Mouse (Mus musculus) ovary, postnatal 36 days (tissue): ENCODE data around the gene Gpd1.
"Not testable (repeated sequence)": the region's sequence is repeated elsewhere in the genome, so short reads cannot be mapped to it uniquely, and the experiment has no call there.

Experiments
- DNase-seq: peaks from one replicate; pipeline ENCODE4 v3.0.0; 2022; ENCODE audit warnings: low spot score, mixed read lengths

The Gpd1 gene

DNA sequence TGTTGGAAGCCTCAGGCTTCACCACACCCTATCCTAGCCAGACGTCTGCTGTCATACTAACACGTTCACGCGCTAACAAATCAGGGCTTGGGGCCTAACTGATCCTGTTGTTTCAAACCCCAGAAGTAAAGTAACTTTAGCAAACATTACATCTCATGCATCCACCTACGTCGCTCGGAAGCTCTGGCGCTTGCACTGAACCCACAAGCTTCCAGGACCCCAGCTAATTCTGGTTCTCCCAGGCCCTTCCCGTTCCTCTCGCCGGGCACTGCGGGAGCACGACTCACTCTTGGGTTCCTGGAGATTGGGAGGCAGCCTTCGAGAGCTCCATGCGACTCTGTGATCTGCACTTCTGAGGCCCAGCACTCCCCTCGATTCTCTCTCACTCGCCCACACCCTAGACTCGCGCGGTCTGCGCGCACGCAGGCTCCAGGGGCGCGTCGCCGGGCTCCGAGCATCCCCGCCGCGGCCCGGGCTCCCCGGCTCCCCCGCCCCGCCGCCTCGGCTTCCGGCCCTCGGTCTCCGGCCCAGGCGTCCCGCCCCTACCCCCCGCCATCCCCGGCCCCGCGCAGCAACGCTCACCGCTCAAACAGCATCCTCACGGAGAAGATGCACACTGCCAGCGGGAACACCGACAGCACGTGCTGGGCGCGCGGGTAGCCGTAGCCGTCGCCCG lies 54.4 kb downstream of the Gpd1 start:
- DNase-seq: no peak

DNA sequence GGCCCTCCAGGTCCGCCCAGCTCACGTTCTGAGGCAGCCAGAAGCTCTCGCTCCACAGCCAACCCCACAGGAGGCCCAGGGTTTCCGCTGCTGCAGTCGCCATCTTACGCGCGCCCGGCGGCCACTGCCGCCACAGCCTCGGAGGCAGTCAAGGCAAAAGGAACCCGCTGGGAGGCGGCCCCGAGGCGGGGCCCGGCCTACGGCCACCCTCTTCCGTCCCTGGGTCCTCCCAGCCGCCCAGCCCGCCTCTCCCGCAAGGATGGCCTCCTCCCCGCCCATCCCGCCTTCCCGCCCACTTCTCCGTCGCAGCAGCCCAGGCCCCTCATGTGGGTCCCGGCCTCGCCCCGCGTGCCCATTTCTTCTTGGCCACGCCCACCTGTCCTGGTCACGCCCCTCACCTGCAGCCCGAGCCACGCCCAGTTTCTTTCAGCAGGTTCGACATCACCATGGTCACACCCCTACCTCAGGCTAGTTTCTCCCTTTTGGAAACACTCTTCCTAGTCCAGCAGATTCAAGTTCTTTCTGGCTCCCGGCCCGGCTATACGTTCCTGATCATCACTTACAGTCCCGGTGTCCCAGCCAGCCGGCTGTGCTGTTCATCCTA lies 55.1 kb downstream of the Gpd1 start:
- peak; percentile 93 for DNase-seq

DNA sequence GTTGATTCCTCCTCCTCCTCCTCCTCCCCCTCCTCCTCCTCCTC lies 55.4 kb downstream of the Gpd1 start, which contains the start of gene Cers5:
Gene Cers5, minus strand, starts transcription at position 5 of the 44 bp plus-strand sequence.
- not testable (repeated sequence) for DNase-seq

DNA sequence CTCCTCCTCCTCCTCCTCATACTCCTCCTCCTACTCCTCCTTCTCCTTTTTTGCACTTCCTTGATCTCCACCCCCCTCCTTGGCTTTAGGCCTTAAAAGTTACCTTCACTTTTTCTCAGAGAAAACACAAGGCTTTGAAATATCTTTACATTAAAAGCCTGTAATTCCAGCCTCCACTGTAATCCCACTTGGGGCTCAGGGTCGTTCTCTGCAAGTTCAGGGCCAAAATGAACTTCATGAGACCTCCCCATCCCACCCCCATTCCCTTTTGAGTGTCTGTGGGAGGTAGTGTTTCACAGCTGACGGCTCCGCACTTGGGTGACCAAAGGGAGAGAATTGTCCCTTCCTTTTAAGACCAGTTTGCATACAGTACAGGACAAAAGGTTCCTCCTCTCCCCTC lies 55.6 kb downstream of the Gpd1 start:
- no peak for DNase-seq
